Mouse (Mus musculus) brain, embryonic 14.5 days (tissue): ENCODE measurements around the gene Tmem229b.

Experiments
- CTCF ChIP-seq: fragments of 200-500 bp; IDR thresholded peaks from 2 replicates; pipeline ENCODE4 v1.5.1; 2012; ENCODE audit warnings: inconsistent platforms, mild to moderate bottlenecking, moderate library complexity, borderline replicate concordance; ENCODE audit not compliant: insufficient read depth, insufficient read length; ENCODE audit errors: extremely low read depth
- POLR2A ChIP-seq: fragments of 200-500 bp; IDR thresholded peaks from 2 replicates; pipeline ENCODE4 v1.6.1; 2012; ENCODE audit warnings: mild to moderate bottlenecking, inconsistent platforms, borderline replicate concordance; ENCODE audit not compliant: poor library complexity, insufficient read depth, insufficient read length, severe bottlenecking; ENCODE audit errors: extremely low read depth

GRCm38 (mm10) chr12:78981131-78981530 lies 26.3 kb downstream of the Tmem229b start:
- TF ChIP-seq POLR2A (no peak), CTCF (no peak)
